In genomic region chr16:24208876-24209275, GRCm38 (mm10) we compare ENCODE assay signal across 26 mouse cellular contexts.
"Had no signal": no experiment of that assay in that cellular context is flagged by ENCODE, and none has a peak within 500 bp of the region (broad histone marks: within the 10 kb centered on the region; RNA-seq: fewer than 3 reads in every experiment).

No protein-coding gene starts in this region.

- H3K36me3 ChIP-seq: heart, embryonic 10.5 days; heart, embryonic 12.5 days; hindbrain, embryonic 10.5 days; hindbrain, embryonic 12.5 days; intestine, embryonic 15.5 days; kidney, embryonic 15.5 days; limb, embryonic 13.5 days; limb, embryonic 15.5 days had no signal

- H3K4me3 ChIP-seq: gastrocnemius, adult 2 months; heart, embryonic 10.5 days; heart, embryonic 12.5 days; hindbrain, embryonic 10.5 days; hindbrain, embryonic 12.5 days; intestine, embryonic 15.5 days; kidney, embryonic 15.5 days; limb, embryonic 13.5 days; limb, embryonic 15.5 days had no signal

- ATAC-seq: hindbrain, embryonic 16.5 days; inflammation-experienced regulatory T-cells, adult 6 months; intestine, embryonic 15.5 days had no signal

- H3K4me1 ChIP-seq: intestine, embryonic 15.5 days had no signal

- DNase-seq: gastrocnemius, adult 2 months; gastrocnemius, postnatal 10 days; gastrocnemius, postnatal 25 days; heart, adult 18-20 months; heart, postnatal 10 days; heart, postnatal 4 days; kidney, adult 11 months; kidney, adult 2 months; kidney, adult 9 months; kidney, postnatal 14 days; kidney, postnatal 36 days; layer of hippocampus, adult 9-11 months; layer of hippocampus, postnatal 36 days; left cerebral cortex, postnatal 4 days had no signal

- H3K9me3 ChIP-seq: heart, embryonic 10.5 days; heart, embryonic 12.5 days; hindbrain, embryonic 10.5 days; hindbrain, embryonic 12.5 days; intestine, embryonic 15.5 days; kidney, embryonic 15.5 days; limb, embryonic 13.5 days; limb, embryonic 15.5 days had no signal

- H3K9ac ChIP-seq: heart, embryonic 12.5 days; hindbrain, embryonic 12.5 days; hindbrain, embryonic 14.5 days; intestine, embryonic 15.5 days; kidney, embryonic 15.5 days; limb, embryonic 13.5 days; limb, embryonic 15.5 days had no signal

- H3K27me3 ChIP-seq: heart, embryonic 12.5 days; hindbrain, embryonic 12.5 days; intestine, embryonic 15.5 days; kidney, embryonic 15.5 days; limb, embryonic 13.5 days; limb, embryonic 15.5 days had no signal

- H3K27ac ChIP-seq: gastrocnemius, adult 2 months; heart, embryonic 10.5 days; hindbrain, embryonic 10.5 days; hindbrain, embryonic 12.5 days; hindbrain, embryonic 14.5 days; intestine, embryonic 15.5 days; kidney, embryonic 15.5 days; kidney, postnatal 0 days; limb, embryonic 13.5 days; limb, embryonic 15.5 days had no signal

- H3K4me2 ChIP-seq: heart, embryonic 12.5 days; hindbrain, embryonic 12.5 days; hindbrain, embryonic 14.5 days; intestine, embryonic 15.5 days; kidney, embryonic 15.5 days; limb, embryonic 13.5 days; limb, embryonic 15.5 days had no signal
